Mouse (Mus musculus): ENCODE data around the gene Cplx3. TPM values are rescaled to one million over a fixed set of nuclear protein-coding genes. Genes with fewer than 3 reads are reported as not detected.

The Cplx3 gene
- total and polyA plus RNA-seq, 2 experiments from 2014 or later: 0.07 TPM; not detected in 1

GRCm38 (mm10) chr9:57605503-57605902 lies 578 bp downstream of the Cplx3 start:
- no peak overlapping the region for H3K4me3 ChIP-seq (ENCODE audit: low read depth, low read length)
- no peaks in the 10 kb centered on the region for H3K36me3 ChIP-seq (replicated peaks; ENCODE audit: control insufficient read depth, insufficient read depth, low read length)
- peaks cover 32% of the 10 kb centered on the region for H3K27me3 ChIP-seq (ENCODE audit: control insufficient read depth, insufficient read depth, low read length)
- no peak overlapping the region for H3K27ac ChIP-seq (ENCODE audit: low read depth)
- no peak overlapping the region for H3K4me2 ChIP-seq (ENCODE audit: low read depth, low read length)
- no peak for ATAC-seq (ENCODE audit: insufficient read depth, low read depth)
- H3K4me1 ChIP-seq (ENCODE audit: control insufficient read depth, insufficient read depth): peaks cover 10% of the 10 kb centered on the region
- no peak for DNase-seq (ENCODE audit: low spot score)
- H3K9me3 ChIP-seq (replicated peaks; ENCODE audit: control insufficient read depth, low read length): no peaks in the 10 kb centered on the region
- no peak for TF ChIP-seq CTCF (IDR thresholded peaks at IDR 0.05; ENCODE audit: low read depth)
- 13% methylated on average over 9 of the region's 9 CpGs for WGBS
- H3K9ac ChIP-seq (replicated peaks; ENCODE audit: low read depth, low read length): no peak overlapping the region

GRCm38 (mm10) chr9:57604875-57605274 lies 1.2 kb downstream of the Cplx3 start:
- peaks cover 10% of the 10 kb centered on the region for H3K4me1 ChIP-seq (ENCODE audit: control insufficient read depth, insufficient read depth)
- H3K27ac ChIP-seq (ENCODE audit: low read depth): no peak overlapping the region
- no peak overlapping the region for H3K9ac ChIP-seq (replicated peaks; ENCODE audit: low read depth, low read length)
- no peak overlapping the region for H3K4me3 ChIP-seq (ENCODE audit: low read depth, low read length)
- H3K36me3 ChIP-seq (replicated peaks; ENCODE audit: control insufficient read depth, insufficient read depth, low read length): no peaks in the 10 kb centered on the region
- peaks cover 32% of the 10 kb centered on the region for H3K27me3 ChIP-seq (ENCODE audit: control insufficient read depth, insufficient read depth, low read length)
- DNase-seq (ENCODE audit: low spot score) (no peak), ATAC-seq (ENCODE audit: insufficient read depth, low read depth) (no peak)
- H3K4me2 ChIP-seq (ENCODE audit: low read depth, low read length): no peak overlapping the region
- 64% methylated on average over 4 of the region's 4 CpGs for WGBS
- no peak for TF ChIP-seq EP300 (IDR thresholded peaks at IDR 0.05; ENCODE audit: low read depth)
- no peak for TF ChIP-seq CTCF (IDR thresholded peaks at IDR 0.05; ENCODE audit: low read depth)
- no peaks in the 10 kb centered on the region for H3K9me3 ChIP-seq (replicated peaks; ENCODE audit: control insufficient read depth, low read length)

- 23% methylated on average over 8 of the region's 8 CpGs for WGBS
Measured at GRCm38 (mm10) chr9:57602098-57602497, 4.0 kb downstream of the Cplx3 start.

GRCm38 (mm10) chr9:57601353-57601706 lies 4.8 kb downstream of the Cplx3 start:
- H3K27me3 ChIP-seq (ENCODE audit: control insufficient read depth, insufficient read depth, low read length): peaks cover 17% of the 10 kb centered on the region
- TF ChIP-seq CTCF (IDR thresholded peaks at IDR 0.05; ENCODE audit: low read depth) (no peak), EP300 (IDR thresholded peaks at IDR 0.05; ENCODE audit: low read depth) (no peak)
- H3K4me1 ChIP-seq (ENCODE audit: control insufficient read depth, insufficient read depth): peaks cover 20% of the 10 kb centered on the region
- no peak for DNase-seq (ENCODE audit: low spot score)
- WGBS: 24% methylated on average over 2 of the region's 2 CpGs
- no peaks in the 10 kb centered on the region for H3K9me3 ChIP-seq (replicated peaks; ENCODE audit: control insufficient read depth, low read length)
- no peak overlapping the region for H3K9ac ChIP-seq (replicated peaks; ENCODE audit: low read depth, low read length)
- peaks cover under 1% of the 10 kb centered on the region; the same call in 1 of the 2 replicates for H3K36me3 ChIP-seq (replicated peaks; ENCODE audit: control insufficient read depth, insufficient read depth, low read length)
- ATAC-seq (ENCODE audit: insufficient read depth, low read depth): no peak
- H3K27ac ChIP-seq (ENCODE audit: low read depth): no peak overlapping the region
- H3K4me2 ChIP-seq (ENCODE audit: low read depth, low read length): no peak overlapping the region
- no peak overlapping the region for H3K4me3 ChIP-seq (ENCODE audit: low read depth, low read length)

More at GRCm38 (mm10) chr9:57602098-57602497, 4.0 kb downstream of the Cplx3 start:
- Histone ChIP-seq H3K4me2 (ENCODE audit: low read depth, low read length) (no peak overlapping the region), H3K36me3 (replicated peaks; ENCODE audit: control insufficient read depth, insufficient read depth, low read length) (no peaks in the 10 kb centered on the region), H3K9me3 (replicated peaks; ENCODE audit: control insufficient read depth, low read length) (no peaks in the 10 kb centered on the region), H3K27ac (ENCODE audit: low read depth) (no peak overlapping the region), H3K4me1 (ENCODE audit: control insufficient read depth, insufficient read depth) (peaks cover 20% of the 10 kb centered on the region), H3K9ac (replicated peaks; ENCODE audit: low read depth, low read length) (no peak overlapping the region), H3K4me3 (ENCODE audit: low read depth, low read length) (no peak overlapping the region), H3K27me3 (ENCODE audit: control insufficient read depth, insufficient read depth, low read length) (peaks cover 24% of the 10 kb centered on the region)
- no peak for ATAC-seq (ENCODE audit: insufficient read depth, low read depth)
- no peak for DNase-seq (ENCODE audit: low spot score)
- TF ChIP-seq EP300 (IDR thresholded peaks at IDR 0.05; ENCODE audit: low read depth) (no peak), CTCF (IDR thresholded peaks at IDR 0.05; ENCODE audit: low read depth) (no peak)

GRCm38 (mm10) chr9:57600620-57601352 lies 5.3 kb downstream of the Cplx3 start:
- ATAC-seq (ENCODE audit: insufficient read depth, low read depth) (peak; percentile 60), DNase-seq (ENCODE audit: low spot score) (peak; percentile 51)
- Histone ChIP-seq H3K27me3 (ENCODE audit: control insufficient read depth, insufficient read depth, low read length) (peaks cover 13% of the 10 kb centered on the region), H3K9ac (replicated peaks; ENCODE audit: low read depth, low read length) (no peak overlapping the region), H3K36me3 (replicated peaks; ENCODE audit: control insufficient read depth, insufficient read depth, low read length) (peaks cover 4% of the 10 kb centered on the region; the same call in 1 of the 2 replicates), H3K4me2 (ENCODE audit: low read depth, low read length) (no peak overlapping the region), H3K27ac (ENCODE audit: low read depth) (no peak overlapping the region), H3K9me3 (replicated peaks; ENCODE audit: control insufficient read depth, low read length) (no peaks in the 10 kb centered on the region), H3K4me3 (ENCODE audit: low read depth, low read length) (no peak overlapping the region), H3K4me1 (ENCODE audit: control insufficient read depth, insufficient read depth) (peaks cover 20% of the 10 kb centered on the region)
- 4% methylated on average over 3 of the region's 3 CpGs for WGBS
- TF ChIP-seq CTCF (IDR thresholded peaks at IDR 0.05; ENCODE audit: low read depth) (no peak), EP300 (IDR thresholded peaks at IDR 0.05; ENCODE audit: low read depth) (no peak)
